Mouse (Mus musculus) gastrocnemius, postnatal 25 days (tissue): ENCODE data around the gene Olfr1408. TPM values are rescaled to one million over a fixed set of nuclear protein-coding genes. Genes with fewer than 3 reads are reported as not detected.

Experiments
- DNase-seq: peaks from one replicate; pipeline ENCODE4 v3.0.0; 2022
- long read RNA-seq, 2 experiments: library from polyadenylated mRNA; stranded (forward); transcript quantifications; one replicate each; pipeline ENCODE4 v2.0.0; 2021
- total RNA-seq, 2 experiments: library from RNA; stranded (reverse); gene quantifications; 1 replicate in 1 of 2; 2 replicates in 1 of 2; pipeline ENCODE4 v1.2.3; 2021

Gene Olfr1408
- total RNA-seq: not detected
- long read RNA-seq, experiment 1: 0 reads
- long read RNA-seq, experiment 2: 0 reads

DNA sequence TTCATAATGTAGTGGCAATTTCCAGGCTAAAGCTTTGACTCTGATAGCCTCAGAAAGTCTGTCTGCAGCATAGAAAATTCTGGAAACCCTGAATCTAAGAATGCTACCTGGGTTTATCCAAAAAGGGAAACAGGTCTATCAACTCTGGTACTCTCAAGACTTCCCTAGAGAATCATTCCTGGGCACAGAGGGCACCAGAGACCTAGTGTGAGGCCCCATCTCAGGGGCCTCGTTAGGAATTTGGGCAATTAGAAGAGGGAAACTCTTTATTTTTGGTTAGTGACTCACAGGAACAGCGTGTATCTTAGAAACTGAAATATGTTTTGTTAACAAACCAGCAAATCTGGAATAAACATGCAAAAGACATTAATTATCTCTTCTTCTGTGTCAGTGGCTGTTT is at the start of gene Olfr1408:
Olfr1408 (minus strand) TSS at position 101 of the 400 bp plus-strand sequence.
- no peak for DNase-seq

DNA sequence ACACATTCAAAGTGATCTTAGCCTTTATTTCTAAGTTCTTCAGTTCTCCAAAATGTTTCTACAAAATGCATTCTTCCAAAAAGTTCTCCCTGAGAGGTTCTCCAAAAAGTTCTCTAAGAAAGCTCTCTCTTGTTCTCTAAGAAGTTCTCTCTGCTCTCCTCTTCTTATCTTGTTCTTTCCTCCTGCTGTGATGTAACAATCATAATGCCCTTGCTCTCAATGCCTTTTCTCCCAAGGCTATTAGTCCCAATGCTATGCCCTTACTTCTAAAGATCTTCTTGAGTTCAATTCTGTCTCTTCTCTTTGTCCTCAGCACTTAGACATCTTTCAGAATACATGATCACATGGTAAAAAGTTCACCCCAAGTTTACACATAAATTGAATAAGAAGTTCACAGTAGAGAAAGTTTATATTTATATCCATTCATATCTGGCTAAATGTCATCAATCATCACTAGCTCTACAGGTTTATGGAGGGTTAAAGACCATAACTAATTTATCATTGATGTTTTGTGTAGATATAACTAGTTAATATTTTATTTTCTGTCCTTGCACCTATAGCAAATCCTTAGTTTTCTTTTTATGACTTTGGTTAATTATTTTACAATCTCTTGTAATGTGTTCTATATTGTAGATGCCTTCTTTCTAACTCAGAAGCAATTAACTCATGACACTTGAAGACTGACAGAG is 37.1 kb upstream of the Olfr1408 start:
- DNase-seq: no peak

Other genes starting within 250 kb of the Olfr1408 start
- not detected for gene Apcs, start 242.3 kb downstream of the Olfr1408 start, total RNA-seq
- gene Olfr16, start 187.0 kb downstream of the Olfr1408 start, total RNA-seq: not detected
- gene Olfr1406, start 53.3 kb upstream of the Olfr1408 start, total RNA-seq: not detected
- gene Olfr218, start 60.4 kb upstream of the Olfr1408 start, total RNA-seq: not detected
- not detected for gene Olfr1404, start 75.0 kb upstream of the Olfr1408 start, total RNA-seq
- not detected for gene Fcer1a, start 89.8 kb upstream of the Olfr1408 start, total RNA-seq
- not detected for gene Olfr418, start 128.6 kb upstream of the Olfr1408 start, total RNA-seq
- not detected for gene Mptx2, start 140.4 kb upstream of the Olfr1408 start, total RNA-seq
- gene Ackr1, start 196.4 kb upstream of the Olfr1408 start, total RNA-seq: 1 to 10 TPM; 3.4 to 5.2 TPM
- under 1 TPM; 0.46 to 0.56 TPM for gene Aim2, start 213.5 kb upstream of the Olfr1408 start, total RNA-seq
- 10 to 100 TPM in 1 of 2 experiments, 1 to 10 TPM in 1; 9.9 to 11.4 TPM for gene Cadm3, start 230.3 kb upstream of the Olfr1408 start, total RNA-seq